Mouse (Mus musculus): ENCODE data around the gene Tjp3. TPM values are rescaled to one million over a fixed set of nuclear protein-coding genes. Genes with fewer than 3 reads are reported as not detected.

Tjp3 gene
- total RNA-seq, 1 experiment, result 5.2 TPM

DNA sequence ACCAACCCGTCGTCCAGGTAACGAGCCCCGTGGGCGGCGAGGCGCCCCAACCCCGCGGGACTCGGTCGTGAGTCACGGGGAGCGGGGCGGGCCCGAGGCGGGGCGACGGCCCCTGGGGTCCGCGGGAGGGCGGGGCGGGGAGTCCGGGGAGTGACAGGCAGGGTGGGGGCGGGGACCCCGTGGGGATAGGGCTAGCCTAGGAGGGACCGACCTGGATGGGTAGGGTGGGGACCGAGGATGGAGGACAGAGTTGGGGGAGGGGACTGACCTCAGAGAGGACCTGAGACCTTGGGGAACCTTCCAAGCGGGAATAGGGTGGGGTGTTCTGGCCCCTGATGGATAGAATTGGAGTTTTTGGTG is 58.2 kb downstream of the Tjp3 start:
- Histone ChIP-seq H3K4me3 (ENCODE audit: insufficient read depth in 1 of 2, low read depth in 1 of 2, low read length in 2 of 2, poor library complexity in 1 of 2, severe bottlenecking in 1 of 2) (peak overlapping the region; percentile 88 to 96), H3K27ac (ENCODE audit: insufficient read depth, low read depth, low read length, poor library complexity, severe bottlenecking) (peak overlapping the region; percentile 51; the same call in 1 of the 2 replicates), H3K36me3 (ENCODE audit: control insufficient read depth, insufficient read depth, low read length, poor library complexity, severe bottlenecking) (no peaks in the 10 kb centered on the region), H3K9me3 (ENCODE audit: control insufficient read depth, insufficient read depth, low read depth, low read length) (no peaks in the 10 kb centered on the region), H3K4me1 (ENCODE audit: control insufficient read depth in 2 of 2, insufficient read depth in 2 of 2, low read length in 2 of 2, poor library complexity in 1 of 2) (peaks cover 4 to 27% of the 10 kb centered on the region in 2 experiments; a peak in 3 of 4 replicates), H3K9ac (ENCODE audit: insufficient read depth, low read depth, low read length, poor library complexity, severe bottlenecking) (peak overlapping the region; percentile 78)
- in situ Hi-C loops (cut with MboI; ENCODE audit: low sequenced_read_pairs in 2 of 2, unreplicated experiment in 2 of 2), result no loop called here
- DNase-seq (ENCODE audit: low read depth, low spot score), result no peak
- TF ChIP-seq MAFK (IDR thresholded peaks at IDR 0.05; ENCODE audit: insufficient read depth, low read depth, low read length), result no peak
- TF ChIP-seq ZC3H11A (IDR thresholded peaks at IDR 0.05; ENCODE audit: borderline replicate concordance, low read depth, low read length), result no peak
- no peak for TF ChIP-seq ZNF384 (IDR thresholded peaks at IDR 0.05; ENCODE audit: low read depth, low read length)
- TF ChIP-seq HCFC1 (IDR thresholded peaks at IDR 0.05; ENCODE audit: borderline replicate concordance, insufficient read depth, low read length), result no peak
- TF ChIP-seq CHD2 (IDR thresholded peaks at IDR 0.05; ENCODE audit: low read depth, low read length), result no peak

DNA sequence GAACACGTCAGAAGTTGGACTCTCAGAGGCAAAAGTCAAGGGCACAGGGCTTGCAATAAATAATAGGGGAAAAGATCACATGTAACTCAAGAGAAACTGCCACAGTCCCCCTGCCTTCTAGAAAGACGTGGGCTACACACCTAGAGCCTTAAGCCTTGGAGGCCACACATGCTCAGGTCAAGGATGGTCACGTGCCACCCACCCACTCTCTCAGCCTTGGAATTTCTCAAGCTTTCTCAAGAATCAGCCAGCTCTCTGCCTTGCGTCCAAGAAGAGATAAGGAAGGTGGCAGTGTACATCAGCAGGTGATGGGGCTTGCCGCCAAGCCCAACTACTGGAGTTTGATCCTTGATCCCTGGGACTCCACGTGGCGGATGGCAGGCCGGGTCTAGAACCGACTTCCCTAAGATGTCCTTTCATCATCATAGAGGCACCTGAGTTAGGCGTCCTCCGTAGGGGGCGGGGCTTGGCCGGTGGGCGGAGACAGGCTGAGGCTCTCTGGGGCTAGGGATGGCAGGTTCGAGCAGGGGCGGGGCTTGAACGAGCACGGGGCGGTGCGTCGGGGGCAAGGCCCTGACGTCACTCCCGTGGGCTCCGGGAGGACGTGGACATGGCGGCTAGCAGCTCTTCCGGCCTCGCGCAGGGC is 58.7 kb downstream of the Tjp3 start, which contains the start of gene Zfr2:
TSS of gene Zfr2 (plus strand) at position 576 of the 646 bp plus-strand sequence.
- peak within 1 kb of the TSS; percentile 78 for H3K9ac ChIP-seq (ENCODE audit: insufficient read depth, low read depth, low read length, poor library complexity, severe bottlenecking)
- in situ Hi-C loops (cut with MboI; ENCODE audit: low sequenced_read_pairs in 2 of 2, unreplicated experiment in 2 of 2), result no loop called here
- peaks cover 4 to 24% of the 10 kb centered on the region in 2 experiments; a peak in 3 of 4 replicates for H3K4me1 ChIP-seq (ENCODE audit: control insufficient read depth in 2 of 2, insufficient read depth in 2 of 2, low read length in 2 of 2, poor library complexity in 1 of 2)
- peak; percentile 91 for DNase-seq (ENCODE audit: low read depth, low spot score)
- peak within 1 kb of the TSS; percentile 88 to 96 for H3K4me3 ChIP-seq (ENCODE audit: insufficient read depth in 1 of 2, low read depth in 1 of 2, low read length in 2 of 2, poor library complexity in 1 of 2, severe bottlenecking in 1 of 2)
- H3K9me3 ChIP-seq (ENCODE audit: control insufficient read depth, insufficient read depth, low read depth, low read length), result no peaks in the 10 kb centered on the region
- H3K36me3 ChIP-seq (ENCODE audit: control insufficient read depth, insufficient read depth, low read length, poor library complexity, severe bottlenecking), result no peaks in the 10 kb centered on the region
- peak within 1 kb of the TSS; percentile 51; the same call in 1 of the 2 replicates for H3K27ac ChIP-seq (ENCODE audit: insufficient read depth, low read depth, low read length, poor library complexity, severe bottlenecking)
- TF ChIP-seq ZNF384 (IDR thresholded peaks at IDR 0.05; ENCODE audit: low read depth, low read length) (no peak), HCFC1 (IDR thresholded peaks at IDR 0.05; ENCODE audit: borderline replicate concordance, insufficient read depth, low read length) (no peak), MAFK (IDR thresholded peaks at IDR 0.05; ENCODE audit: insufficient read depth, low read depth, low read length) (no peak), ZC3H11A (IDR thresholded peaks at IDR 0.05; ENCODE audit: borderline replicate concordance, low read depth, low read length) (no peak), CHD2 (IDR thresholded peaks at IDR 0.05; ENCODE audit: low read depth, low read length) (no peak)

DNA sequence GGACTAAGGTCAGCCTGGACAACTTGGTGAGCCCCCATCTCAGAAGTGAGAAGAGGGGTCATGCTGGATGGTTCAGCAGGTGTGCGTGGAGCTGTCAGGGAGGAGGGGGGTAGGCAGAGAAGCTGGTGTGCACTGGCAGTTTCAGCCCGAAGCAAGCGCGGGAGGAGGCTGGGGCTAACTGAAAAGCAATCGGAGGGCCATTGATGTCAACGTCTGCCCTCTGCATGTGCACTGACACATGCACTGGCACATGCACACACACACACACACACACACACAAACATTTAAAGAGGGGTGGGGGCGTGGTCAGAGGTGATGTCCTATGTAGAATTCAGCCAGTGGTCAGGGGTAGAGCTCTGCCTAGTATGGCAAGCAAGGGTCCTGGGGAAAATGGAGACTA is 59.9 kb downstream of the Tjp3 start:
- in situ Hi-C loops (cut with MboI; ENCODE audit: low sequenced_read_pairs in 2 of 2, unreplicated experiment in 2 of 2), result no loop called here
- peaks cover 3 to 22% of the 10 kb centered on the region in 2 experiments; a peak in 3 of 4 replicates for H3K4me1 ChIP-seq (ENCODE audit: control insufficient read depth in 2 of 2, insufficient read depth in 2 of 2, low read length in 2 of 2, poor library complexity in 1 of 2)
- H3K36me3 ChIP-seq (ENCODE audit: control insufficient read depth, insufficient read depth, low read length, poor library complexity, severe bottlenecking), result no peaks in the 10 kb centered on the region
- H3K27ac ChIP-seq (ENCODE audit: insufficient read depth, low read depth, low read length, poor library complexity, severe bottlenecking), result no peak overlapping the region
- H3K4me3 ChIP-seq (ENCODE audit: insufficient read depth in 1 of 2, low read depth in 1 of 2, low read length in 2 of 2, poor library complexity in 1 of 2, severe bottlenecking in 1 of 2), result no peak overlapping the region
- no peak overlapping the region for H3K9ac ChIP-seq (ENCODE audit: insufficient read depth, low read depth, low read length, poor library complexity, severe bottlenecking)
- TF ChIP-seq HCFC1 (IDR thresholded peaks at IDR 0.05; ENCODE audit: borderline replicate concordance, insufficient read depth, low read length) (no peak), ZNF384 (IDR thresholded peaks at IDR 0.05; ENCODE audit: low read depth, low read length) (no peak), MAFK (IDR thresholded peaks at IDR 0.05; ENCODE audit: insufficient read depth, low read depth, low read length) (no peak), ZC3H11A (IDR thresholded peaks at IDR 0.05; ENCODE audit: borderline replicate concordance, low read depth, low read length) (no peak), CHD2 (IDR thresholded peaks at IDR 0.05; ENCODE audit: low read depth, low read length) (no peak)
- no peak for DNase-seq (ENCODE audit: low read depth, low spot score)
- H3K9me3 ChIP-seq (ENCODE audit: control insufficient read depth, insufficient read depth, low read depth, low read length), result no peaks in the 10 kb centered on the region

DNA sequence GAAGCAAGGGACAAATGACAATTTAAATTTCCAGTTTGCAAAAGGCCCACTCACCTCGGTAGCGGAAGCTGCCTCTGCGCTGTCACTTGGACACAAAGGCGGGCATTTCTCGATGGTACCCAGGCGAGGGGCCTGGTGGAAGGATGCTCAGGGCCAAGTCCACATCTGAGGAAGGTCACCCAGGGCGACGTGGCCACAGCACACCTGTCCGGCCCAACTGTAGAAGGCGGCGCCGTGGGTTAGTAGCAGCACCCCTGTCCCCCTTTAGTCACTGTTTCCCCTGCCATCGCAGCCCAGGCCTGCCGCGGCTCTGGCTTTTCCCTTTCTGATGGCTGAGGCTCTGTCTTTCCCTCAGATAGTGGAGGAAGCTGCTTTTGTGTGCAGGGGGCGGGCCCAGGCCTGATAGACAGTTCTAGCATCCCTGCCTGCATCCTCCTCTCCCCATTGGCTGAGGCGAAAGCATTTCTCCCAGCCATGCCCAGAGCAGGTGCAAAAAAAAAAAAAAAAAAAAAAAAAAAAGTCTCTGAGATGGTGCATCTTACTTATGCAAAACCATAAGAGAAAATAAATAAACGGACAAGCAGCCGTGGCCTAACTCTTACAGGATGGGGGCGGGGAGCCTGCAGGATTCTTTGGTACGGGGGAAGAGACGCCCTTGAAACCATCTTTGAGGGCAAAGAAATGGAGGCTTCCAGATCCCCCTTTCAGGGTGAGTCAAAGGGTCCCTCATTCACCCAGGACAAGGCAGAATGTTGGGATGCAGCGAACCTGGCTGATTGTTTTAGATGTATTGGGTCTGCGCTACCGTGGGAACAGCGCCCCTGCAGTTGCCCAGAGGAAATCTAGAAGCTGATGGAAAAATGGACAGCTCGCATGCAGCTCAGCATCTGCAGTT is 60.7 kb downstream of the Tjp3 start, which contains the start of gene Atcay:
TSS of gene Atcay (minus strand) at position 396 of the 895 bp plus-strand sequence.
- in situ Hi-C loops (cut with MboI; ENCODE audit: low sequenced_read_pairs in 2 of 2, unreplicated experiment in 2 of 2), result no loop called here
- H3K4me3 ChIP-seq (ENCODE audit: insufficient read depth in 1 of 2, low read depth in 1 of 2, low read length in 2 of 2, poor library complexity in 1 of 2, severe bottlenecking in 1 of 2), result peak within 1 kb of the TSS; percentile 14 to 45; a peak in 3 of 4 replicates
- TF ChIP-seq ZNF384 (IDR thresholded peaks at IDR 0.05; ENCODE audit: low read depth, low read length) (peak; percentile 84), CHD2 (IDR thresholded peaks at IDR 0.05; ENCODE audit: low read depth, low read length) (no peak), HCFC1 (IDR thresholded peaks at IDR 0.05; ENCODE audit: borderline replicate concordance, insufficient read depth, low read length) (no peak)
- no peak for DNase-seq (ENCODE audit: low read depth, low spot score)
- no peaks in the 10 kb centered on the region for H3K9me3 ChIP-seq (ENCODE audit: control insufficient read depth, insufficient read depth, low read depth, low read length)
- no peak within 1 kb of the TSS for H3K27ac ChIP-seq (ENCODE audit: insufficient read depth, low read depth, low read length, poor library complexity, severe bottlenecking)
- H3K4me1 ChIP-seq (ENCODE audit: control insufficient read depth in 2 of 2, insufficient read depth in 2 of 2, low read length in 2 of 2, poor library complexity in 1 of 2), result peaks cover 3 to 22% of the 10 kb centered on the region in 2 experiments; a peak in 3 of 4 replicates
- peak within 1 kb of the TSS; percentile 37; the same call in 1 of the 2 replicates for H3K9ac ChIP-seq (ENCODE audit: insufficient read depth, low read depth, low read length, poor library complexity, severe bottlenecking)
- no peaks in the 10 kb centered on the region for H3K36me3 ChIP-seq (ENCODE audit: control insufficient read depth, insufficient read depth, low read length, poor library complexity, severe bottlenecking)
